Mouse (Mus musculus): ENCODE measurements at regions not wholly inside any gene's neighbourhood (a gene's known extent, or its start where the extent isn't known, plus 50 kb on each side); places are given as distances from the start of the nearest gene placed in this dataset.

DNA sequence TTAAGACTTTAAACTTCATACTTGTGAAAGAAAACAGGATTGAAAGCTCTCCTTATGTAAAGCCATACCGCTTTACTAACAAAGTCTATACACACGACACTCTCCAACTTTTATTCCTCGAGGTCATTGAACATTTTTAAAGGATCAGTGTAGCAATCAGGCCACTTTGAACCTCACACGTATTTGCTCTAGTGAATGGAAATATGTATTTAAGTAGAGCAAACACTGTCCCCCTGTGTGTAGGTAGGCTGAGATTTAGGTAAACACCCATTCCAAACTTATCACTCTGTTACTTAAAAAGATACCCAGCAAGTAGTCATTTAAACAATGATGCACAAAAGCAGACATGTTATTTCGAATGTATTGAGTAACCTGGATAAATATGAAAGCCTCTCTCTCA lies 203.7 kb upstream of the Slc16a7 start:
- Histone ChIP-seq H3K4me1 (no peaks in the 10 kb centered on the region), H3K9me3 (peaks cover 9% of the 10 kb centered on the region), H3K36me3 (replicated peaks; ENCODE audit: low read length) (no peaks in the 10 kb centered on the region), H3K27me3 (replicated peaks) (no peaks in the 10 kb centered on the region), H3K4me3 (replicated peaks) (no peak overlapping the region)
- TF ChIP-seq FLI1 (IDR thresholded peaks at IDR 0.05; ENCODE audit: low read length) (no peak), GATA1 (IDR thresholded peaks at IDR 0.05; ENCODE audit: borderline replicate concordance, low read length) (no peak)

DNA sequence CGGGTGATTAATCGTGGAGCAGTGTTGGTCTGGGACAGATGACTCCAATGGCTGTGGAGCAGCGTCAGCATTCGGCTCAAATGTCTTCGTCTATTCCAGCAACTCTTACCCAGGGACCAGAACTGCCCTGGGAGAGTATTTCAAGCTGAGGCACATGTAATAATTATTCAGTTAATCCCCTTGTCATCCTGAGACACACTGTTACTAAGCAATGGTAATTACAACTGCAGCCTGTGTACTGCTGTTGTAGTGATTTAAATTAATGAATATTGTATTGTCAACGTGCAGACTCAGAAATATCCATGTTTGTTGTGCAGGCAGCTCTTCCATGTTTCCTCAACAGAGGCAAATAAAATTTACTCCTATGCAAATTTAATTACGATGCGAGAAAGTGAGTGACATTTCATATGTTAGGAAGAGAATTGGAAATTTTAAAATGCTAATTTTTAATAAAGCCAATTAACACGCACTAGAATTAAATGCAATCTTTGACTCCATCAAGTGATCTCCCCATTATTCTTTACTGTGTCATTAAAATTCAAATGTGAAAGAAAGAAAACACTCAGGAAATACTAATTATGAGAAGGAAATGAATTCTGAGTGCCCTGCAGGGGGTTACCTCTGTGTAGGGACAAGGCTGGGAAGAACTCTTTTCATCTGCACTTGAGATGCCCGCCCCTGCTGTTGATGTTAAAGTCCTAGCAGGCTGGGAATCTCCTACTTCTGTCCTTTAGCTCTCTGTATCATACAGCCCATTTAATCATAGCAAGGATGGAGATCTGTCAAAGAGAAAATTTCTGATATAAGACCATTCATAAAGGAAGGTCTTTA lies 218.7 kb upstream of the Slc16a7 start:
- Histone ChIP-seq H3K4me1 (no peaks in the 10 kb centered on the region), H3K27me3 (replicated peaks) (no peaks in the 10 kb centered on the region), H3K4me3 (replicated peaks) (no peak overlapping the region), H3K36me3 (replicated peaks; ENCODE audit: low read length) (no peaks in the 10 kb centered on the region), H3K9me3 (peaks cover 27% of the 10 kb centered on the region)
- no peak for TF ChIP-seq FLI1 (IDR thresholded peaks at IDR 0.05; ENCODE audit: low read length)

GRCm38 (mm10) chr10:125610353-125610752 lies 221.1 kb upstream of the Slc16a7 start:
- TF ChIP-seq FLI1 (IDR thresholded peaks at IDR 0.05; ENCODE audit: low read length) (no peak), GATA1 (IDR thresholded peaks at IDR 0.05; ENCODE audit: borderline replicate concordance, low read length) (no peak)
- H3K4me3 ChIP-seq (replicated peaks): no peak overlapping the region

DNA sequence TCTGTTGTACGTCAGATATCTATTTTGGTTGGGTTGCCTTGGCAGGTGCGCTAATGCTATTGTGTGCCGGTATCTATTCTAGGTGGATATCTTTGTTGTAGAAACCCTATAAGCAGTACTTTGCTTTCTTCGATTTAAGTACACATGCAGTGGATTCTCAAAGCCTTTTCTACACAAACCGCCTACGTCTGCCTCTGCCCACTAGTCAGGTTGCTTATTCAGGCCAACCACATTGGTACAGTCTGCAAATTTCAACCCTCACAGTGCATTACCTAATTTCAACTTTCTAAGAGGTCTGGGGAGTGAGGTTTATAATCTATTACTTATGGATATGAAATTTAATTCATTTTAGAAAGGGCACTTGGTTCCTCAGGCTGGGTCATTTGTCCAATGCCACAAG lies 223.5 kb upstream of the Slc16a7 start:
- peaks cover 14% of the 10 kb centered on the region for H3K9me3 ChIP-seq
- H3K36me3 ChIP-seq (replicated peaks; ENCODE audit: low read length): no peaks in the 10 kb centered on the region
- no peaks in the 10 kb centered on the region for H3K4me1 ChIP-seq
- H3K27me3 ChIP-seq (replicated peaks): no peaks in the 10 kb centered on the region
- no peak for TF ChIP-seq GATA1 (IDR thresholded peaks at IDR 0.05; ENCODE audit: borderline replicate concordance, low read length)
- no peak overlapping the region for H3K4me3 ChIP-seq (replicated peaks)

More at GRCm38 (mm10) chr10:125610353-125610752, 221.1 kb upstream of the Slc16a7 start:
- Histone ChIP-seq H3K4me1 (no peaks in the 10 kb centered on the region), H3K36me3 (replicated peaks; ENCODE audit: low read length) (no peaks in the 10 kb centered on the region), H3K9me3 (peaks cover 22% of the 10 kb centered on the region), H3K27me3 (replicated peaks) (no peaks in the 10 kb centered on the region)

DNA sequence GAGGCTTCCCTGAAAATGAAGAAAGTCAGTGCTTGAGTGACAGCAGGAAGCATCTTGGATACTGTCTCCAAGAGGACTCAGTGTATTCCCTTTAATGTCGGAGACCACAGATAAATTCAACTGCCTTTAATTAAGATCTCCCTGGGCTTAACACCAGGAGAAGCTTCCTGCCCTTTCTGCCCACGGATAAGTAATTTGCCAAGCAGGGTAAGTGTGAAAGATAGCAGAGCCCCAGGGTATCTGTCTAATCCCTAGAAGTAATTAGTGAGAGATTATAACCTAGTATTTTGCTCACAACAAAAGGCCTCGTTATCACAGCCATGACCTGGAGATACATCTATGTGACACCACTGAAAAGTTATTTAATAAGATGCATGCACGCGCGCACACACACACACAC lies 232.1 kb upstream of the Slc16a7 start:
- no peaks in the 10 kb centered on the region for H3K27me3 ChIP-seq (replicated peaks)
- no peak overlapping the region for H3K4me3 ChIP-seq (replicated peaks)
- no peaks in the 10 kb centered on the region for H3K4me1 ChIP-seq
- H3K9me3 ChIP-seq: peaks cover 20% of the 10 kb centered on the region
- no peaks in the 10 kb centered on the region for H3K36me3 ChIP-seq (replicated peaks; ENCODE audit: low read length)
- TF ChIP-seq FLI1 (IDR thresholded peaks at IDR 0.05; ENCODE audit: low read length) (no peak), GATA1 (IDR thresholded peaks at IDR 0.05; ENCODE audit: borderline replicate concordance, low read length) (no peak)

GRCm38 (mm10) chr10:125623836-125624235 lies 234.6 kb upstream of the Slc16a7 start:
- H3K4me3 ChIP-seq (replicated peaks): no peak overlapping the region
- TF ChIP-seq GATA1 (IDR thresholded peaks at IDR 0.05; ENCODE audit: borderline replicate concordance, low read length) (no peak), FLI1 (IDR thresholded peaks at IDR 0.05; ENCODE audit: low read length) (no peak)
- H3K4me1 ChIP-seq: no peaks in the 10 kb centered on the region
- H3K36me3 ChIP-seq (replicated peaks; ENCODE audit: low read length): no peaks in the 10 kb centered on the region
- no peaks in the 10 kb centered on the region for H3K27me3 ChIP-seq (replicated peaks)
- peaks cover 18% of the 10 kb centered on the region for H3K9me3 ChIP-seq

GRCm38 (mm10) chr10:125667906-125668305 lies 278.6 kb upstream of the Slc16a7 start:
- TF ChIP-seq FLI1 (IDR thresholded peaks at IDR 0.05; ENCODE audit: low read length) (no peak), GATA1 (IDR thresholded peaks at IDR 0.05; ENCODE audit: borderline replicate concordance, low read length) (no peak)
- Histone ChIP-seq H3K36me3 (replicated peaks; ENCODE audit: low read length) (no peaks in the 10 kb centered on the region), H3K27me3 (replicated peaks) (no peaks in the 10 kb centered on the region), H3K4me1 (no peaks in the 10 kb centered on the region), H3K9me3 (peaks cover 20% of the 10 kb centered on the region), H3K4me3 (replicated peaks) (no peak overlapping the region)

- H3K36me3 ChIP-seq (replicated peaks; ENCODE audit: low read length): no peaks in the 10 kb centered on the region
- H3K4me1 ChIP-seq: no peaks in the 10 kb centered on the region
- H3K9me3 ChIP-seq: peaks cover 27% of the 10 kb centered on the region
- TF ChIP-seq GATA1 (IDR thresholded peaks at IDR 0.05; ENCODE audit: borderline replicate concordance, low read length) (no peak), FLI1 (IDR thresholded peaks at IDR 0.05; ENCODE audit: low read length) (no peak)
- H3K4me3 ChIP-seq (replicated peaks): no peak overlapping the region
- no peaks in the 10 kb centered on the region for H3K27me3 ChIP-seq (replicated peaks)
Measured at GRCm38 (mm10) chr10:125673637-125674036, 284.4 kb upstream of the Slc16a7 start.

GRCm38 (mm10) chr10:125679644-125680043 lies 286.3 kb upstream of the Lrig3 start:
- H3K4me1 ChIP-seq: no peaks in the 10 kb centered on the region
- H3K4me3 ChIP-seq (replicated peaks): no peak overlapping the region
- H3K36me3 ChIP-seq (replicated peaks; ENCODE audit: low read length): no peaks in the 10 kb centered on the region
- H3K27me3 ChIP-seq (replicated peaks): no peaks in the 10 kb centered on the region
- TF ChIP-seq GATA1 (IDR thresholded peaks at IDR 0.05; ENCODE audit: borderline replicate concordance, low read length) (no peak), FLI1 (IDR thresholded peaks at IDR 0.05; ENCODE audit: low read length) (no peak)
- peaks cover 24% of the 10 kb centered on the region for H3K9me3 ChIP-seq

- Histone ChIP-seq H3K27me3 (replicated peaks) (no peaks in the 10 kb centered on the region), H3K4me3 (replicated peaks) (no peak overlapping the region), H3K4me1 (no peaks in the 10 kb centered on the region), H3K36me3 (replicated peaks; ENCODE audit: low read length) (no peaks in the 10 kb centered on the region), H3K9me3 (peaks cover 7% of the 10 kb centered on the region; the same call in 1 of the 2 replicates)
- no peak for TF ChIP-seq FLI1 (IDR thresholded peaks at IDR 0.05; ENCODE audit: low read length)
- no peak for TF ChIP-seq GATA1 (IDR thresholded peaks at IDR 0.05; ENCODE audit: borderline replicate concordance, low read length)
Measured at GRCm38 (mm10) chr10:125685130-125685529, 280.8 kb upstream of the Lrig3 start.
